8 mouse cellular contexts compared by ENCODE assay signal in the genomic region with DNA sequence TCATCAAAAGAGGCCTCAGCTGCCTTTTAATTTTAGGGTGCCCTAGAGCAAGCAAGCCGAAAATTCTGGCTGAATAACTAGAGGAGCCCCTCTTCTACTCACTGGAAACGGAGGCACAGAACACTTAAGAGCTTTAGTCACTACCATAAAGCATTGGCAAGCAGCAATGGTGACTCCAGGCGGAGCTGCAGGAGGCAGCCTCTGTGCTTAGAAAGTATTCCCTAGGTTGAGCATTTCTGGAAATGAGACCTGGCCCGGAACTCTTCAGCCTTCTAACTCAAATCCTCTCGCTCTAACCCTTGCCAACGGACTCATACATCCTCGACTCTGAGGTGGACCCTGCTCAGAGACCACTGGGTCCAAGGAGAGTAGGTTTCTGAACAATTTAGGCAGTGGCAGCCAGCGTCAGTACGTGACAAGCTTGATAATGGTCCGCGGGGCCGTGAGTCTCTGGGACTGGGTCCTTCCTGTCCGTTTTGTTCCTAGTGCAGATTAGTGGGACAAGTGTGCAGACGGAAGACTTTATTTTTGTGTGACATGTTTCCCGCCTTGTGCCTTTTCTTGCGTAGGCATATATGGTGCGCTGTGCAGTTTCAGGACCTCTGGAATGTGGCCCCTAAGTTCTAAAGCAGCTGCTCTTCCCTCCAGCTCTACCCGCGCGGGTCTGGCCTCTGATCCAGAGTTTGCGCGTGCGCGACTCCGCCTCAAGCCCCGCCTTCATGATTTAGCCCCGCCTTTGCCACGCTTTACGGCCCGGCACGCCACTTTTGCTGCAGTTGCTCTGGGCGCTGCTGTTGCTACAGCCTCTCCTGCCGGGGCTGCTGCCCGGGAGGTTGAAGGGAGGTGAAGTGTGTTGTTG. TPM values are rescaled to one million over a fixed set of nuclear protein-coding genes. Genes with fewer than 3 reads are reported as not detected.
DNase-seq lines count a peak whose midpoint lies in the region; ATAC-seq and TF ChIP-seq lines count a peak whose summit lies in the region.

D230025D16Rik (plus strand) TSS at position 733 of the 859 bp plus-strand sequence.

- no peak for TF ChIP-seq CTCF in cortical plate, adult 2 months (IDR thresholded peaks at IDR 0.05; ENCODE audit: extremely low read depth, insufficient read depth, low read length)

- peak within 1 kb of the TSS; percentile 44 for H3K4me3 ChIP-seq in cortical plate, adult 2 months (ENCODE audit: insufficient read depth, low read length)

- peak; percentile 87 for ATAC-seq in activated CD4-positive, CD25-positive, alpha-beta regulatory T cell, adult 4 months
- ATAC-seq in megakaryocyte progenitor cell, adult 5-6 weeks (replicated peaks; ENCODE audit: poor library complexity) = peak; percentile 95

- H3K27ac ChIP-seq in cortical plate, adult 2 months (ENCODE audit: insufficient read depth, low read length) = 0 out of 2 replicates have a peak within 1 kb of the TSS, but pooled peaks have one; percentile 7

- DNase-seq in gastrocnemius, postnatal 10 days = peak; percentile 98
- peak; percentile 97 for DNase-seq in induced T-regulatory cell, adult 2 months (ENCODE audit: low read depth)
- DNase-seq in left cerebral cortex, adult 9 months (ENCODE audit: low spot score in 2 of 2) = peak; percentile 79 to 94
- peak; percentile 95 for DNase-seq in right cerebral cortex, postnatal 14 days
- DNase-seq in urinary bladder, postnatal 36 days (ENCODE audit: low spot score in 2 of 2) = peak; percentile 96

- H3K4me1 ChIP-seq in cortical plate, adult 2 months (ENCODE audit: control insufficient read depth, insufficient read depth, low read length) = peaks cover 2% of the 10 kb centered on the region; the same call in 1 of the 2 replicates

- peak; percentile 97; the same call in 1 of the 2 replicates for TF ChIP-seq POLR2A in cortical plate, adult 2 months (IDR thresholded peaks at IDR 0.05; ENCODE audit: extremely low read depth, insufficient read depth, low read length)

RNA-seq across cellular contexts. Expression of gene D230025D16Rik, which starts in this region (rescaled TPM):
- polyA plus RNA-seq in activated CD4-positive, CD25-positive, alpha-beta regulatory T cell, adult 4 months (2017; shearing (Covaris generic)) = 10 to 100 TPM; 12.0 to 17.4 TPM
- 39.4 and 39.5 TPM in 2 replicates for polyA plus RNA-seq in cortical plate, adult 2 months (2012; rRNA removed)
- total RNA-seq in gastrocnemius, postnatal 10 days (2021) = 10 to 100 TPM; 16.1 to 18.4 TPM
- total RNA-seq in megakaryocyte progenitor cell, adult 5-6 weeks (2015) = 20.8 and 31.3 TPM in 2 replicates
- total RNA-seq in megakaryocyte progenitor cell, adult 5-6 weeks (2017) = 21.2 and 23.9 TPM in 2 replicates

Comparison
In these comparisons a context has a peak if more than half of its experiments do, and no peak if none do; other contexts are left out.
1. Peak in every context shown above with its lines: DNase-seq, ATAC-seq, H3K4me3 ChIP-seq and H3K27ac ChIP-seq.